Mouse (Mus musculus) forebrain, postnatal 0 days (tissue): ENCODE measurements around the gene Hoxd1. TPM values are rescaled to one million over a fixed set of nuclear protein-coding genes. Genes with fewer than 3 reads are reported as not detected.
A peak's percentile ranks its signal among the peaks of the same experiment; 100 is the strongest.

Experiments
- ATAC-seq: fragments of 200-750 bp; cut with Nextera tagmentation; 2 replicates; pipeline ENCODE4 v1.8.0; 2017; ENCODE audit warnings: mild to moderate bottlenecking, moderate library complexity
- DNase-seq: peaks from one replicate; pipeline ENCODE4 v3.0.0-alpha.2; 2015
- H3K27ac ChIP-seq: fragments of 300-500 bp; sonication (generic); 2 replicates; pipeline ENCODE4 v1.5.1; 2014; ENCODE audit warnings: low read depth, mild to moderate bottlenecking, antibody characterized with exemption, low read length, moderate library complexity, mixed read lengths
- H3K27me3 ChIP-seq: fragments of 300-500 bp; sonication (generic); 2 replicates; pipeline ENCODE4 v1.6.1; 2014; ENCODE audit warnings: mild to moderate bottlenecking, low read length, mixed read lengths; ENCODE audit not compliant: insufficient read depth
- H3K36me3 ChIP-seq: fragments of 300-500 bp; sonication (generic); 2 replicates; pipeline ENCODE4 v1.6.1; 2014; ENCODE audit warnings: mild to moderate bottlenecking, moderate library complexity; ENCODE audit not compliant: insufficient read depth
- H3K4me1 ChIP-seq: fragments of 300-500 bp; sonication (generic); 2 replicates; pipeline ENCODE4 v1.6.1; 2014; ENCODE audit warnings: antibody characterized with exemption; ENCODE audit not compliant: insufficient read depth
- H3K4me2 ChIP-seq: fragments of 300-500 bp; sonication (generic); 2 replicates; pipeline ENCODE4 v1.6.1; 2014; ENCODE audit warnings: low read depth, mild to moderate bottlenecking, moderate library complexity
- H3K4me3 ChIP-seq: fragments of 300-500 bp; sonication (generic); 2 replicates; pipeline ENCODE4 v1.5.1; 2014; ENCODE audit warnings: low read depth, low read length, mixed read lengths
- H3K9ac ChIP-seq: fragments of 300-500 bp; sonication (generic); 2 replicates; pipeline ENCODE4 v1.6.1; 2014; ENCODE audit warnings: mild to moderate bottlenecking
- H3K9me3 ChIP-seq: fragments of 300-500 bp; sonication (generic); 2 replicates; pipeline ENCODE4 v1.6.1; 2016; ENCODE audit warnings: low read length
- CTCF ChIP-seq: sonication (generic); IDR thresholded peaks from 2 replicates; pipeline ENCODE4 v1.5.1; 2016; ENCODE audit warnings: antibody characterized with exemption, control low read depth, low read depth
- WGBS: fragments of 180-500 bp; shearing (Covaris S2); extraction: QIAGEN DNeasy Blood & Tissue Kit; methylation state at CpG from one replicate; pipeline ENCODE4 v1.1.7; 2014; 5-methylcytosine and 5-hydroxymethylcytosine counted together
- polyA plus RNA-seq: library from polyadenylated mRNA; unstranded; fragments of >200 nt; fragmentation: Nextera tagmentation; extraction: Ambion mirVana; gene quantifications from 2 replicates; pipeline ENCODE4 v1.2.1, GENCODE M21; 2015
- total RNA-seq: library from RNA; depleted of rRNA; stranded (reverse); fragments of >200 nt; gene quantifications from 2 replicates; pipeline ENCODE4 v1.2.3, GENCODE M21; 2014

Gene Hoxd1
- total and polyA plus RNA-seq, 2 experiments from 2014 or later = not detected

DNA sequence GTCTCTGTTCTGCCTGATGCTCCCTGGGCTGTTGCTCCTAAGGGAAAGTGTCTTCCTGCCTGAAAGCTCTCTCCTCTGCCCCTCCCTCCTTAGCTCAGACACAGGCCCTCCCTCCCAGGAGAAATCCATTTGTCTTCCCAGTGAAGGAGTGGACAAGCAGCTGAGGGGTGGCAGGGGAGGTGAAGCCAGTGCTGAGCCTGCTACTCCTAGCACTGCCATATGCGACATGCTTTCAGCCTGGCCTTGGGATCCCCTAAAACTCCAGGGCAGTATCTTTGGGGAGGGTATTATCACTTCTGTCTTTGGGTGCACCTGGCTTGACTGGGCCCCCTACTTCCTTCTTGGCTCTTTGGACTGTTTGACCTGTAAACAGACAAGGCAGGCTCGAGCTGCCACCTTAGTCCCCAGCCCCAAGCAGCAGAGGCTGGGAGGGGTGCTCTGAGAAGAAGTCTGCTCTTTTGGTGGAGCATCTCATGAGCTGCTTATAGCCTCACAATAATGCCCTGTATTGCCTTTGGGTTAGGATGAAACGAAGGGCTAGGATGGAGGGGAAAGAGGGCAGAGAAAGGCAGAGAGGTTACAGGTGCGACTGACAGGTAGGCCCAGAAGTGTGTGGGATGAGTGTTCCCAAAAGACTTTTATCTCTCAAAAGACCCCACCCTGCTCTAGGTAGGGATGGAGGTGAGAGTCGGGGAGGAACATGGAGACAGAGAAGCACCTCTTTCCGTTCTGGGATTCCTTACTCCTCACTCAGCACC lies 17.1 kb upstream of the Hoxd1 start:
- no peak for TF ChIP-seq CTCF
- H3K4me2 ChIP-seq = no peak overlapping the region
- no peaks in the 10 kb centered on the region for H3K36me3 ChIP-seq
- peaks cover 93% of the 10 kb centered on the region for H3K27me3 ChIP-seq
- no peak overlapping the region for H3K27ac ChIP-seq
- ATAC-seq (no peak), DNase-seq (no peak)
- no peak overlapping the region for H3K4me3 ChIP-seq
- no peaks in the 10 kb centered on the region for H3K4me1 ChIP-seq
- 2% methylated on average over 6 of the region's 6 CpGs for WGBS
- H3K9ac ChIP-seq = no peak overlapping the region
- H3K9me3 ChIP-seq = no peaks in the 10 kb centered on the region

DNA sequence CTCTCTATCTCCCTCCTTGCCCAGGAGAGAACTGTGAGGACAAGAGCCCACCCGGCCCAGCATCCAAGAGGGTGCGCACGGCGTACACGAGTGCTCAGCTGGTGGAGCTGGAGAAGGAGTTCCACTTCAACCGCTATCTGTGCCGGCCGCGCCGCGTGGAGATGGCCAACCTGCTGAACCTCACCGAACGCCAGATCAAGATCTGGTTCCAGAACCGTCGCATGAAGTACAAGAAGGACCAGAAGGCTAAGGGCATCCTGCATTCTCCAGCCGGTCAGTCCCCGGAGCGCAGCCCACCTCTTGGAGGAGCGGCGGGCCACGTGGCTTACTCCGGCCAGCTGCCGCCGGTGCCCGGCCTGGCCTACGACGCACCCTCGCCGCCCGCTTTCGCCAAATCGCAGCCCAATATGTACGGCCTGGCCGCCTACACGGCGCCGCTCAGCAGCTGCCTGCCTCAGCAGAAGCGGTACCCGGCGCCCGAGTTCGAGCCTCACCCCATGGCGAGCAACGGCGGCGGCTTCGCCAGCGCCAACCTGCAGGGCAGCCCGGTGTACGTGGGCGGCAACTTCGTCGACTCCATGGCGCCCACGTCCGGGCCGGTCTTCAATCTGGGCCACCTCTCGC lies 16.4 kb upstream of the Hoxd1 start:
- H3K4me1 ChIP-seq = no peaks in the 10 kb centered on the region
- ATAC-seq = no peak
- H3K4me2 ChIP-seq = no peak overlapping the region
- H3K36me3 ChIP-seq = no peaks in the 10 kb centered on the region
- DNase-seq = no peak
- no peak overlapping the region for H3K9ac ChIP-seq
- H3K9me3 ChIP-seq = no peaks in the 10 kb centered on the region
- under 1% methylated on average over 58 of the region's 58 CpGs for WGBS
- no peak overlapping the region for H3K27ac ChIP-seq
- TF ChIP-seq CTCF = no peak
- peaks cover 95% of the 10 kb centered on the region for H3K27me3 ChIP-seq
- no peak overlapping the region for H3K4me3 ChIP-seq

DNA sequence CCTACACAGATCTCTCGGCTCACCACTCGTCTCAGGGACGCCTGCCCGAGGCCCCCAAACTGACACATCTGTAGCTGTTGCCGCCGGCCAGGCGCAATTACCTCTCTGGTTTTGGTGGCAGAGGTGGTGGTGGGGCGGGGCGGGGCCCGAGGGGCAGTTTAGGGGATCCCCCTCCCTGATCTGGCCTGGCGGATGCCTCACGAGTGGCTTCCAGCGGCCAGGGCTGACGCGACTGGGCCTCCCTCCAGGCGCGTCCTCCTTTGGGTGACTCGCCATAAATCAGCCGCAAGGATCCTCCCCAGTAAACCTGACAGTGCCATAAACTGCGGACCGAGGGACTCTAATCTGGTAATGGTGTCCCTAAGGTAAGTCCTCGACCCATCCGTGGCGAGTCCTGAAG lies 15.8 kb upstream of the Hoxd1 start:
- no peak for DNase-seq

GRCm38 (mm10) chr2:74747661-74748141 lies 15.1 kb upstream of the Hoxd1 start:
- H3K27ac ChIP-seq = no peak overlapping the region
- WGBS = 3% methylated on average over 11 of the region's 11 CpGs
- H3K4me3 ChIP-seq = no peak overlapping the region
- H3K9ac ChIP-seq = no peak overlapping the region
- peaks cover 94% of the 10 kb centered on the region for H3K27me3 ChIP-seq
- TF ChIP-seq CTCF = no peak
- ATAC-seq = no peak
- peak; percentile 56 for DNase-seq
- H3K36me3 ChIP-seq = no peaks in the 10 kb centered on the region
- no peaks in the 10 kb centered on the region for H3K4me1 ChIP-seq
- H3K4me2 ChIP-seq = no peak overlapping the region
- H3K9me3 ChIP-seq = no peaks in the 10 kb centered on the region

More for the DNA sequence above, 15.8 kb upstream of the Hoxd1 start:
- TF ChIP-seq CTCF = no peak
- 3% methylated on average over 24 of the region's 24 CpGs for WGBS
- H3K9me3 ChIP-seq = no peaks in the 10 kb centered on the region
- no peak for ATAC-seq
- H3K9ac ChIP-seq = no peak overlapping the region
- H3K4me1 ChIP-seq = no peaks in the 10 kb centered on the region
- H3K27me3 ChIP-seq = peaks cover 95% of the 10 kb centered on the region
- no peaks in the 10 kb centered on the region for H3K36me3 ChIP-seq
- no peak overlapping the region for H3K27ac ChIP-seq
- no peak overlapping the region for H3K4me2 ChIP-seq
- no peak overlapping the region for H3K4me3 ChIP-seq

DNA sequence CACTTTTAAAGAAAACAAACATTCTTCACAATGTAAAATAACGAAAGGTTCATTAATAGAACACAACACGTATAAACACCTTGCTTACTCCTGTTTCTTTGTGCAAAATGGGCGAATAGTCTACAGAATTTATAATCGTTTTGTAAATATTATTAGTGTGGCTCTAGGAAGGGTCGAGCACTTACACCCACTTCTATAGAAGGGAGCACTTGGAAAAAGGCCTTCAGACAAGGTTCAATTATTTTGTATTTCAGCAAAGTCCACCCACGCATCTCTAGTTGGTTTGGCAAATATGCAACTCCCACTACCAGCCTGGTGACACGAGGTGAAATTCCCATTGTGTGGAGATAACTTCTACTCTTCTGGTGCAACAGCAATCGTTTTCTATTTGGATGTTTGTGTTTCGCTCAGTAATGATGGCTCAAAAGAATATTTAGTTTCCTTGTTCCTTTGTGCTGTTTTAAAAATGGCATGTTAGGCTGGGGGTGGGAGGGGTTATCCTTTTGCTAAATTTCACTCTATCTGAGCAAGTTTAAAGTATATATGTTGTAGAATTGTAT lies 14.3 kb upstream of the Hoxd1 start:
- Histone ChIP-seq H3K4me2 (no peak overlapping the region), H3K4me1 (no peaks in the 10 kb centered on the region), H3K9ac (no peak overlapping the region), H3K36me3 (no peaks in the 10 kb centered on the region), H3K9me3 (no peaks in the 10 kb centered on the region), H3K4me3 (no peak overlapping the region), H3K27ac (no peak overlapping the region), H3K27me3 (peaks cover 96% of the 10 kb centered on the region)
- no peak for ATAC-seq
- 6% methylated on average over 9 of the region's 9 CpGs for WGBS
- peak; percentile 59 for DNase-seq
- TF ChIP-seq CTCF = no peak

DNA sequence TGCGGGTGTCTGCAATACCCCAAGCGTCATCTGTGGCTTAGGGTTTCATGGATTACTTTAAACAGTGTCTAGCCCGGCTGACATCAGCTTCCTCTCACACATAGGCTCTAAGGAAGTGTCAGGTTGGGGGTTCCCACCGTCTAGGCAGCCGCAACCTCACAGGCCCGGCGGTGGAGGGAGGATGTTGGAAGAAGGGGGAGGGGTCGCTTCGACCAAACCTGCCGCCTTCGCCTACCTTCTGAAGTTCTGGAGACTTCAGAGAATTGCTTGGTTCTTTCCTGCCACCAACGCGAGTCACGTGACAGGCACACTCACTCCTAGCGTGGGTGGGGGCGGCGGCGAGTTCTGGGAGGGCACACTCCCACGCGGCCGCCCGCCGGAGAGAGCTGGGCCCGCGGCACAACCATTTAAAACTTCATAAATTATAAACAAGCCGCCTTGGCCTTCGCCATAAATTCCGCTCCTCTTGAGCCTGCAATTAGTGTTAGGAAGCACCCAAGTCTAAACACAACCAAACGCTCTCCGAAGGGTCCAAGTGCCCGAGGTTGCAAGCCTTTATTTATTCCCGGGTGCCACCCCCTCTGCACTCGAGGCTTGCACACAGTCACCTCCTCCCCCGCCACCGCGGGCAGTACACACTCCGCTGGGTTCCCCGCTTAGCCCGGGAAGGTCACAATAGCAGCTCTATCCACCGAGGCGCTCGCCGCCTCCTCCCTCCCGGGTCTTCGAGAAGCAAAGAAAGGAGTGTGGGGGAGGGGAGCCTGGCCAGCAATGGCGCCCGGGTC lies 13.3 kb upstream of the Hoxd1 start:
- no peak overlapping the region for H3K27ac ChIP-seq
- H3K4me3 ChIP-seq = no peak overlapping the region
- H3K27me3 ChIP-seq = peaks cover 96% of the 10 kb centered on the region
- DNase-seq = no peak
- no peaks in the 10 kb centered on the region for H3K36me3 ChIP-seq
- H3K9me3 ChIP-seq = no peaks in the 10 kb centered on the region
- WGBS = under 1% methylated on average over 47 of the region's 47 CpGs
- no peaks in the 10 kb centered on the region for H3K4me1 ChIP-seq
- H3K4me2 ChIP-seq = 0 out of 2 replicates have a peak overlapping the region, but pooled peaks have one; percentile 4
- peak; percentile 36; the same call in 1 of the 2 replicates for ATAC-seq
- H3K9ac ChIP-seq = no peak overlapping the region
- no peak for TF ChIP-seq CTCF
